Mouse (Mus musculus) brain, embryonic 14.5 days (tissue): ENCODE data around the gene Ucp2. TPM values are rescaled to one million over a fixed set of nuclear protein-coding genes. Genes with fewer than 3 reads are reported as not detected.

Source experiments
- DNase-seq: peaks from one replicate; pipeline ENCODE4 v3.0.0-alpha.2; 2011; ENCODE audit warnings: low read depth
- CTCF ChIP-seq: fragments of 200-500 bp; IDR thresholded peaks from 2 replicates; pipeline ENCODE4 v1.5.1; 2012; ENCODE audit warnings: inconsistent platforms, mild to moderate bottlenecking, moderate library complexity, borderline replicate concordance; ENCODE audit not compliant: insufficient read depth, insufficient read length; ENCODE audit errors: extremely low read depth
- POLR2A ChIP-seq: fragments of 200-500 bp; IDR thresholded peaks from 2 replicates; pipeline ENCODE4 v1.6.1; 2012; ENCODE audit warnings: mild to moderate bottlenecking, inconsistent platforms, borderline replicate concordance; ENCODE audit not compliant: poor library complexity, insufficient read depth, insufficient read length, severe bottlenecking; ENCODE audit errors: extremely low read depth
- polyA plus RNA-seq: library from polyadenylated mRNA; depleted of rRNA; stranded (reverse); fragments of >200 nt; gene quantifications from 2 replicates; pipeline ENCODE4 v1.2.3, GENCODE M21; 2012

Gene Ucp2
- polyA plus RNA-seq, 1 experiment = 53.9 TPM

- TF ChIP-seq CTCF (no peak), POLR2A (no peak)
- no peak for DNase-seq
Observed at GRCm38 (mm10) chr7:100497982-100498381, 4.8 kb downstream of the Ucp2 start.

GRCm38 (mm10) chr7:100499465-100499864 is 6.3 kb downstream of the Ucp2 start:
- no peak for TF ChIP-seq CTCF
- TF ChIP-seq POLR2A = no peak
- DNase-seq = no peak

GRCm38 (mm10) chr7:100500276-100500977 is 7.3 kb downstream of the Ucp2 start:
- no peak for DNase-seq
- TF ChIP-seq CTCF = no peak
- no peak for TF ChIP-seq POLR2A

- TF ChIP-seq POLR2A = no peak
- TF ChIP-seq CTCF = no peak
- no peak for DNase-seq
Observed at GRCm38 (mm10) chr7:100501027-100501843, 8.1 kb downstream of the Ucp2 start.

- no peak for TF ChIP-seq POLR2A
- TF ChIP-seq CTCF = no peak
- no peak for DNase-seq
Observed at GRCm38 (mm10) chr7:100501844-100502373, 8.8 kb downstream of the Ucp2 start.

- TF ChIP-seq CTCF (no peak), POLR2A (no peak)
- no peak for DNase-seq
Observed at GRCm38 (mm10) chr7:100502374-100502922, 9.3 kb downstream of the Ucp2 start.

- DNase-seq = no peak
Observed at GRCm38 (mm10) chr7:100503076-100503475, 9.9 kb downstream of the Ucp2 start.

GRCm38 (mm10) chr7:100504740-100505487 is 11.8 kb downstream of the Ucp2 start:
- TF ChIP-seq POLR2A = no peak
- no peak for TF ChIP-seq CTCF
- no peak for DNase-seq

More at GRCm38 (mm10) chr7:100503076-100503475, 9.9 kb downstream of the Ucp2 start:
- no peak for TF ChIP-seq CTCF
- TF ChIP-seq POLR2A = no peak

GRCm38 (mm10) chr7:100506494-100506893 is 13.4 kb downstream of the Ucp2 start:
- TF ChIP-seq POLR2A = no peak
- TF ChIP-seq CTCF = no peak
- no peak for DNase-seq

GRCm38 (mm10) chr7:100508670-100509069 is 15.5 kb downstream of the Ucp2 start:
- DNase-seq = no peak
- TF ChIP-seq POLR2A (no peak), CTCF (no peak)

GRCm38 (mm10) chr7:100511602-100512001 is 18.5 kb downstream of the Ucp2 start:
- TF ChIP-seq CTCF = no peak
- no peak for TF ChIP-seq POLR2A
- no peak for DNase-seq

GRCm38 (mm10) chr7:100514573-100514972 is 21.4 kb downstream of the Ucp2 start, which contains the start of gene Dnajb13:
Gene Dnajb13 (minus strand): TSS chr7:100514960.
- peak; percentile 57 for DNase-seq
- TF ChIP-seq POLR2A = no peak
